Mouse (Mus musculus): ENCODE data around the gene Scimp.
"Not testable (repeated sequence)": the region's sequence is repeated elsewhere in the genome, so short reads cannot be mapped to it uniquely, and the experiment has no call there.

Gene Scimp

GRCm38 (mm10) chr11:70811471-70812240 lies 730 bp downstream of the Scimp start:
- DNase-seq (ENCODE audit: low spot score in 2 of 2) = no peak

GRCm38 (mm10) chr11:70811041-70811440 lies 1.3 kb downstream of the Scimp start:
- DNase-seq (ENCODE audit: low spot score in 2 of 2) = no peak

- DNase-seq (ENCODE audit: low spot score in 2 of 2) = no peak
Observed at GRCm38 (mm10) chr11:70809011-70809410, 3.4 kb downstream of the Scimp start.

- DNase-seq (ENCODE audit: low spot score in 2 of 2) = no peak
Observed at GRCm38 (mm10) chr11:70808101-70808500, 4.3 kb downstream of the Scimp start.

- no peak for DNase-seq (ENCODE audit: low spot score in 2 of 2)
Observed at GRCm38 (mm10) chr11:70807630-70808029, 4.8 kb downstream of the Scimp start.

GRCm38 (mm10) chr11:70806697-70807096 lies 5.7 kb downstream of the Scimp start:
- no peak for DNase-seq (ENCODE audit: low spot score in 2 of 2)

GRCm38 (mm10) chr11:70805641-70806175 lies 6.7 kb downstream of the Scimp start:
- DNase-seq (ENCODE audit: low spot score in 2 of 2) = no peak

- no peak for DNase-seq (ENCODE audit: low spot score in 2 of 2)
Observed at GRCm38 (mm10) chr11:70804395-70804794, 8.0 kb downstream of the Scimp start.

GRCm38 (mm10) chr11:70803711-70804200 lies 8.6 kb downstream of the Scimp start:
- no peak for DNase-seq (ENCODE audit: low spot score in 2 of 2)

GRCm38 (mm10) chr11:70802865-70803261 lies 9.5 kb downstream of the Scimp start:
- DNase-seq (ENCODE audit: low spot score in 2 of 2) = no peak

- DNase-seq (ENCODE audit: low spot score in 2 of 2) = no peak
Observed at GRCm38 (mm10) chr11:70802208-70802864, 10.1 kb downstream of the Scimp start.

- DNase-seq (ENCODE audit: low spot score in 2 of 2) = no peak
Observed at GRCm38 (mm10) chr11:70792409-70792808, 20.0 kb downstream of the Scimp start.

- DNase-seq (ENCODE audit: low spot score in 2 of 2) = no peak
Observed at GRCm38 (mm10) chr11:70791676-70792075, 20.7 kb downstream of the Scimp start.

GRCm38 (mm10) chr11:70790874-70791551 lies 21.4 kb downstream of the Scimp start:
- no peak for DNase-seq (ENCODE audit: low spot score in 2 of 2)

GRCm38 (mm10) chr11:70790426-70790825 lies 22.0 kb downstream of the Scimp start:
- no peak for DNase-seq (ENCODE audit: low spot score in 2 of 2)

GRCm38 (mm10) chr11:70788972-70789655 lies 23.3 kb downstream of the Scimp start:
- DNase-seq (ENCODE audit: low spot score in 2 of 2) = no peak

- no peak for DNase-seq (ENCODE audit: low spot score in 2 of 2)
Observed at GRCm38 (mm10) chr11:70787052-70787451, 25.3 kb downstream of the Scimp start.

GRCm38 (mm10) chr11:70785908-70786307 lies 26.5 kb downstream of the Scimp start:
- no peak for DNase-seq (ENCODE audit: low spot score in 2 of 2)

- DNase-seq (ENCODE audit: low spot score in 2 of 2) = not testable (repeated sequence)
Observed at GRCm38 (mm10) chr11:70778058-70778457, 34.3 kb downstream of the Scimp start.

- DNase-seq (ENCODE audit: low spot score in 2 of 2) = no peak
Observed at GRCm38 (mm10) chr11:70777634-70778033, 34.8 kb downstream of the Scimp start.

GRCm38 (mm10) chr11:70776830-70777571 lies 35.4 kb downstream of the Scimp start:
- peak; percentile 34 to 61 for DNase-seq (ENCODE audit: low spot score in 2 of 2)

Data from frontal cortex, postnatal 14 days (tissue).